Mouse (Mus musculus) forebrain, postnatal 0 days (tissue): ENCODE measurements around the gene Zfp51. TPM values are rescaled to one million over a fixed set of nuclear protein-coding genes. Genes with fewer than 3 reads are reported as not detected.
"Not testable (repeated sequence)": the region's sequence is repeated elsewhere in the genome, so short reads cannot be mapped to it uniquely, and the experiment has no call there.

ENCODE experiments used
- ATAC-seq: fragments of 200-750 bp; cut with Nextera tagmentation; 2 replicates; pipeline ENCODE4 v1.8.0; 2017; ENCODE audit warnings: mild to moderate bottlenecking, moderate library complexity
- DNase-seq: peaks from one replicate; pipeline ENCODE4 v3.0.0-alpha.2; 2015
- H3K27ac ChIP-seq: fragments of 300-500 bp; sonication (generic); 2 replicates; pipeline ENCODE4 v1.5.1; 2014; ENCODE audit warnings: low read depth, mild to moderate bottlenecking, antibody characterized with exemption, low read length, moderate library complexity, mixed read lengths
- H3K27me3 ChIP-seq: fragments of 300-500 bp; sonication (generic); 2 replicates; pipeline ENCODE4 v1.6.1; 2014; ENCODE audit warnings: mild to moderate bottlenecking, low read length, mixed read lengths; ENCODE audit not compliant: insufficient read depth
- H3K36me3 ChIP-seq: fragments of 300-500 bp; sonication (generic); 2 replicates; pipeline ENCODE4 v1.6.1; 2014; ENCODE audit warnings: mild to moderate bottlenecking, moderate library complexity; ENCODE audit not compliant: insufficient read depth
- H3K4me1 ChIP-seq: fragments of 300-500 bp; sonication (generic); 2 replicates; pipeline ENCODE4 v1.6.1; 2014; ENCODE audit warnings: antibody characterized with exemption; ENCODE audit not compliant: insufficient read depth
- H3K4me2 ChIP-seq: fragments of 300-500 bp; sonication (generic); 2 replicates; pipeline ENCODE4 v1.6.1; 2014; ENCODE audit warnings: low read depth, mild to moderate bottlenecking, moderate library complexity
- H3K4me3 ChIP-seq: fragments of 300-500 bp; sonication (generic); 2 replicates; pipeline ENCODE4 v1.5.1; 2014; ENCODE audit warnings: low read depth, low read length, mixed read lengths
- H3K9ac ChIP-seq: fragments of 300-500 bp; sonication (generic); 2 replicates; pipeline ENCODE4 v1.6.1; 2014; ENCODE audit warnings: mild to moderate bottlenecking
- H3K9me3 ChIP-seq: fragments of 300-500 bp; sonication (generic); 2 replicates; pipeline ENCODE4 v1.6.1; 2016; ENCODE audit warnings: low read length
- CTCF ChIP-seq: sonication (generic); IDR thresholded peaks from 2 replicates; pipeline ENCODE4 v1.5.1; 2016; ENCODE audit warnings: antibody characterized with exemption, control low read depth, low read depth
- WGBS: fragments of 180-500 bp; shearing (Covaris S2); extraction: QIAGEN DNeasy Blood & Tissue Kit; methylation state at CpG from one replicate; pipeline ENCODE4 v1.1.7; 2014; 5-methylcytosine and 5-hydroxymethylcytosine counted together
- polyA plus RNA-seq: library from polyadenylated mRNA; unstranded; fragments of >200 nt; fragmentation: Nextera tagmentation; extraction: Ambion mirVana; gene quantifications from 2 replicates; pipeline ENCODE4 v1.2.1, GENCODE M21; 2015
- total RNA-seq: library from RNA; depleted of rRNA; stranded (reverse); fragments of >200 nt; gene quantifications from 2 replicates; pipeline ENCODE4 v1.2.3, GENCODE M21; 2014

The Zfp51 gene
- total and polyA plus RNA-seq, 2 experiments from 2014 or later = 6.6 to 7.7 TPM

DNA sequence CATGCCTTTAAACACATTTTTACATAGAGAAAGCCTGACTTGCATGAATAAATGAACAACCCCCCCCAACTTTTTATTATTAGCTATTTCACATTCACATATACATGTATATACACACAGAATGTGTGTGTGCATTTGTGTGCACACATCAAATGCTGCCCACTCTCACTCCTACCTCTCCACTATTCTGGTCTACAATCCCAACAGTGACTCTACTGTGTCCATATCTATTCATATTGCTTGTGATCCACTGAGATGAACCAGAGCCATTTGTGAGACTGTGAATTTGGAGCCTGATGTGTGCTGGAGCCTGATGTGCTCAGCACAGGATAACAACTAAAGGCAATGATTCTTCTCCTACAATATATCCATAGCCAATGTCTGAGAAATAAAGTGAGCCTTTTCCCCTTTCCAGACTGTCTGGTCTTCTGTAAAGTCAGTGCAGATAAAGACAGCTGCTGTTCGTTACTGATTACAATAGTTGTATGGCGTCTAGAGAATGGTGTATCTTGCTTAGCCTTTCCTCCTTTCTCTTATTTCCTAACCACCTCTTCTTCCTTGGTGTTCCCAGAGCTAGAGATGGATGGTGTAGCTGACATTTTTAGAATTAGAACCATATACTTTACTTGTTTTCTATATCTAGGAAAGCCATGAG, 22.6 kb downstream of the Zfp51 start:
- ATAC-seq = no peak
- Histone ChIP-seq H3K9ac (no peak overlapping the region), H3K27me3 (no peaks in the 10 kb centered on the region), H3K9me3 (no peaks in the 10 kb centered on the region), H3K4me3 (no peak overlapping the region), H3K27ac (no peak overlapping the region), H3K4me2 (no peak overlapping the region), H3K36me3 (no peaks in the 10 kb centered on the region), H3K4me1 (no peaks in the 10 kb centered on the region)
- DNase-seq = no peak
- WGBS = 73% methylated on average over 2 of the region's 2 CpGs
- no peak for TF ChIP-seq CTCF

DNA sequence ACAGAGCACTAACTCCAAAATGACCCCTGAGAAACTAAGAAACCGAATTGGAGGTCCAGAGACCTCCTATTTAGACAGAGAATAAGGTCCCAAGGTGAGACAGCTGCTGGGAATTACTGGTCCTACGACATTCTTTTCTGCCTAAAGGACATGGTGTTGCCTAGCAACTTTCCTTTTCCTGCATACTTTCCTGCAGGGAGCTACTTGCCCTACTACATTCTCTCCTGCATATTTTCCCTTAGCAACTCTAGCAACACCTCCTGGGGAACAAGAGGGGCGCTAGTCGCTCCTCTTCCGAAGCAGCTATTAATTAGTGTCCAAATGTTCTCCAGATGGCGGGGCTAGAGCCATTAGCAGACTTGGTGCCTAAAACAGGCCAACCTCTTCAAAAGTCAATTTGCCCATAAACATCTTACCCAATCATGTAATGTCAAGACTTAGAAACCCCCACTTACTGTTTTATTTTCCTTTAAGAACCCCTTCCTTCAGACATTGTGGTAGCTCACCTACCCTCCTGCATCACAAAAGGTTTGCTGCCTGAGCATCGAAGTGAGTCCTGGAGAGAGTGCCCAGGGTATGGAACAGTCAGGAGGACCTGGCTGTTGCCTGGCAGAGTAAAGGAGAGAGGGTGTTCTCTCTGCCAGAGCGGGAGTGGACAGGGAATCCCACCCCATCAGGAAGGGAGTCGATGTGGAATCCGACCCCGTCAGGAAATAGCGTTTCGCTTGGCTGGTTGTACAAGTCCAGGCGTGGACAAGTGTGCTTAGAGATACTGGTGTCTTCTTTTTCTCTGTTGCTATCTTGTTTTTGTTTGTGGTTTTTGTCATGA, 23.4 kb downstream of the Zfp51 start:
- Histone ChIP-seq H3K4me1 (no peaks in the 10 kb centered on the region), H3K9ac (no peak overlapping the region), H3K27me3 (no peaks in the 10 kb centered on the region), H3K4me2 (no peak overlapping the region), H3K4me3 (no peak overlapping the region), H3K9me3 (no peaks in the 10 kb centered on the region), H3K27ac (no peak overlapping the region), H3K36me3 (no peaks in the 10 kb centered on the region)
- 47% methylated on average over 14 of the region's 14 CpGs for WGBS
- DNase-seq (no peak), ATAC-seq (peak; percentile 27; the same call in 1 of the 2 replicates)
- 0 out of 2 replicates have a peak, but pooled peaks have one; percentile 6 for TF ChIP-seq CTCF

DNA sequence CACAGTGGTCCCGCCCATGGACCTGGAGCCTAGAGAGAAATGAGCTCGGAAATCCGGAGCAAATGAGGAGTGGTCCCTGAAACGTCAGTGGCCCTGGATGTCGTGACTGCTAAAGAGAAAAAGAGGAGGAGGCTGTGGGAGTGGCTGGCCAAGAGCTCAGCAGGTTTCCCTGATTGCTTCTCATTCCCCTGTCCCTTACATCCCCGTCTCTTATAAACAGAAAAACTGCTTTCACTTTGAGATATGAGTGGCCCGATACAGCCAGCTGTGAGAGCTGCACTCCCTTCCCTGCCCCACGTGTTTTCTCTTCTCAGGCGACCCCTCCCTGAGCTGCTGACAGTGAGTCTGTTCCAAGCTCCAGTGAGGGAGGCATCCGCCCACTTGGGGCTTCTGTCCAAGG, 24.6 kb downstream of the Zfp51 start:
- H3K4me3 ChIP-seq, H3K27me3 ChIP-seq, H3K4me2 ChIP-seq, H3K27ac ChIP-seq, H3K9ac ChIP-seq, H3K4me1 ChIP-seq, H3K9me3 ChIP-seq, DNase-seq, ATAC-seq, H3K36me3 ChIP-seq: not testable (repeated sequence)
- 20% methylated on average over 8 of the region's 10 CpGs for WGBS

DNA sequence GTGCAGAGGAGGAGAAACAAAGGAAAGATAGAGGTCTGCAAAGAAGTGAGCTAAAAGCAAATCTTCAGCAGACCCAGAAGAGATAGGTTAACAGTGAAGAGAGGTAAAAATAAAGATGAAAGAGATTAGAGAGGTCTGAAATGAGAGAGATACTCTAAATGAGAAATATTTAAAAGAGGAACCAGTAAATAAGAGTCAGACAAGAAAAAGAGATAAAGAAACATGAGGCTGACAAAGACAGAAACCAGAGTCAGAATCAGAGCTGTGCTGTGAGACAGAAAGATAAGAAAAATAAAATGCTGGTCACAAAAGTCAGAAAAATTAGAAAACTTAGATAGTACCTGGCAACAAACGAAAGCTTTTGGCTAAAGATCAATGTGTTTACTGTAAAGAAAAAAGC, 25.1 kb downstream of the Zfp51 start:
- 75% methylated on average over 1 of the region's 1 CpGs for WGBS
- not testable (repeated sequence) for H3K4me1 ChIP-seq, H3K9ac ChIP-seq, H3K9me3 ChIP-seq, H3K4me3 ChIP-seq, ATAC-seq, H3K4me2 ChIP-seq, H3K36me3 ChIP-seq, H3K27me3 ChIP-seq, H3K27ac ChIP-seq, DNase-seq

- not testable (repeated sequence) for H3K9ac ChIP-seq, H3K4me3 ChIP-seq, H3K4me1 ChIP-seq, ATAC-seq, H3K36me3 ChIP-seq, DNase-seq, H3K4me2 ChIP-seq, H3K9me3 ChIP-seq, H3K27ac ChIP-seq, H3K27me3 ChIP-seq
- 95% methylated on average over 4 of the region's 9 CpGs for WGBS
These were observed 26.2 kb downstream of the Zfp51 start for GRCm38 (mm10) chr17:21476351-21476750.

GRCm38 (mm10) chr17:21478103-21478777, 28.1 kb downstream of the Zfp51 start:
- DNase-seq, ATAC-seq, H3K27me3 ChIP-seq, H3K27ac ChIP-seq, H3K36me3 ChIP-seq, H3K4me2 ChIP-seq, H3K9ac ChIP-seq, H3K4me3 ChIP-seq, H3K9me3 ChIP-seq, H3K4me1 ChIP-seq: not testable (repeated sequence)
- 88% methylated on average over 10 of the region's 10 CpGs for WGBS
